Mouse (Mus musculus): ENCODE results near the gene Pik3r6.

DNA sequence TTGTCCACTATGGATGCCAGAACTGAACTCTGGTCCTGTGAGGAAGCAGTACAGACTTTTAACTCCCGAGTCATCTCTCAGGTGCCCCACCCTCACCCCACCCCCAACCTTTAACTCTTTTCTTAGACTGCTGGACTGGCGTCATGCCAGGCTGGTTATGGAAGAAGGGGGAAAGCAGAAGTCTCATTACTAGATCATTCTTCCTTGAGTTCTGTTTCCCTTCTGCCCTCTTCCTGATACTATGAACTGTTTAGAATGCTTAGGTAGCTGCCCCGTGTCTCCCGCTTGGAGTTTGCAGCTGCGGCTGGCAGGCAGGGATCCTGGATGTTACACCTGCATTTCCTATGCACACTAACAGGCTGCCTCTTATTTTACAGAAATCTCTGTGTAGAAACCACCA, 17.0 kb downstream of the Pik3r6 start:
- no peak for TF ChIP-seq CTCF (IDR thresholded peaks at IDR 0.05; ENCODE audit: low read depth)
- no peak for TF ChIP-seq EP300 (IDR thresholded peaks at IDR 0.05; ENCODE audit: low read depth)
